Mouse (Mus musculus) forebrain, embryonic 15.5 days (tissue): ENCODE results near the gene Mbnl2. TPM values are rescaled to one million over a fixed set of nuclear protein-coding genes. Genes with fewer than 3 reads are reported as not detected.

Experiments used
- ATAC-seq: fragments of 200-750 bp; cut with Nextera tagmentation; replicated peaks from 2 replicates; pipeline ENCODE4 v1.8.0; 2017; ENCODE audit warnings: mild to moderate bottlenecking, moderate TSS enrichment, moderate library complexity
- H3K27ac ChIP-seq: fragments of 300-500 bp; sonication (generic); replicated peaks from 2 replicates; pipeline ENCODE4 v1.5.1; 2015; ENCODE audit warnings: mild to moderate bottlenecking, inconsistent platforms
- H3K27me3 ChIP-seq: fragments of 300-500 bp; sonication (generic); 2 replicates; pipeline ENCODE4 v1.6.1; 2015; ENCODE audit warnings: inconsistent platforms
- H3K36me3 ChIP-seq: fragments of 300-500 bp; sonication (generic); 2 replicates; pipeline ENCODE4 v1.6.1; 2015; ENCODE audit warnings: mild to moderate bottlenecking, inconsistent platforms
- H3K4me1 ChIP-seq: fragments of 300-500 bp; sonication (generic); 2 replicates; pipeline ENCODE4 v1.6.1; 2015; ENCODE audit warnings: inconsistent platforms
- H3K4me2 ChIP-seq: fragments of 300-500 bp; sonication (generic); replicated peaks from 2 replicates; pipeline ENCODE4 v1.6.1; 2015; ENCODE audit warnings: mild to moderate bottlenecking, inconsistent platforms
- H3K4me3 ChIP-seq: fragments of 300-500 bp; sonication (generic); 2 replicates; pipeline ENCODE4 v1.5.1; 2015; ENCODE audit warnings: mild to moderate bottlenecking, inconsistent platforms
- H3K9ac ChIP-seq: fragments of 300-500 bp; sonication (generic); replicated peaks from 2 replicates; pipeline ENCODE4 v1.6.1; 2015; ENCODE audit warnings: mild to moderate bottlenecking, inconsistent platforms
- H3K9me3 ChIP-seq: fragments of 300-500 bp; sonication (generic); 2 replicates; pipeline ENCODE4 v1.6.1; 2016; ENCODE audit warnings: inconsistent platforms
- WGBS: fragments of 180-500 bp; shearing (Covaris S2); methylation state at CpG from one replicate; pipeline ENCODE4 v1.1.7; 2015; ENCODE audit warnings: mixed read lengths; 5-methylcytosine and 5-hydroxymethylcytosine counted together
- polyA plus RNA-seq: library from polyadenylated mRNA; unstranded; fragments of >200 nt; fragmentation: Nextera tagmentation; extraction: Ambion mirVana; gene quantifications from 2 replicates; pipeline ENCODE4 v1.2.1, GENCODE M21; 2015

Mbnl2 gene
- polyA plus RNA-seq, 1 experiment from 2014 or later = 22.2 TPM

DNA sequence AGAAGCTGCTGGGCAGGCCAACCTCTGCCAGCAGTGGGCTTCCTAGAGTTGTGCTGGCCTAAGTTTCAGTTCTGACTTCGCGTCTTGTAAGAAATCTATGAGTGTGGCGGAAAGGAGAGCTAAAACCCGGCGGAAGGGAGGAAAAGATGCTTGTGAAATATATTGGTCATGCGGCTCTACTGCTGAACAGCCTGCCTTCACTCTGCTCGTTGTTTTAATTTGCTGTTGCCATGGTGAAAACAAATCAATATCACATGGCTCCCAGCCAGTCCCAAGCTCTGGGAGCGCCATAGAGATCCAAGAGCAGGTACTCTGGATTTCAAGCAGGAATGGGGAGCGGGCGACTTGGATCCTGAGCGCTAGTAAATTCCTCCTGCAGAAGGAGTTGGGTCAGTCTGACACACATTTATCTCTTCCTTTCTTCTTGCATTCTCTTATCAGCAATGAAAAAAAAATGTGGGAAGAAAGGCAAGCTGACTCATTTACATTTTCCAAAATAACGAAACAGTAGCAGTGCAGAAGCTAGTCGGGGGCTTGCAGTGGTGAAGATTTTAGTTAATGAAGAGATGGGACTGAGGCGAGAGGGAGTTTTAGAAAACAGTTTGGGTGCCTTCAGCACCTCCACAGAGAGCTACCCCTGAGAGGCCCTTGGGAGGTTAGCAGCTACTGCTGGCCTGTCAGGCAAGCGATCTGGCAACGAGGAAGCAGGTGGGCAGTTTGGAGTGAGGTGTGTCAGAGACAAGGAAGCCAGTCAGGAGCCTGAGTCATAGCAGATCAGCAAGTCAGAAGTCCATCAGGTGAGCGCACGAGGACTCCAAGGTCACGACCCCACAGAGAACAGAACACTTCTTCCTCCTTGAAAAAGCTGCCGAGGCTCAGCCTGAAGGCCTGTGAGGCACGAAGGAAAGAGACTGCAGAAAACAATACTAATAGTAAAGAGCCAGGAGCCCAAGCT, 3.1 kb downstream of the Mbnl2 start:
- Histone ChIP-seq H3K36me3 (no peaks in the 10 kb centered on the region), H3K4me1 (peaks cover 48% of the 10 kb centered on the region), H3K27me3 (no peaks in the 10 kb centered on the region), H3K4me2 (peak overlapping the region; percentile 49), H3K4me3 (peak overlapping the region; percentile 59), H3K27ac (no peak overlapping the region), H3K9ac (peak overlapping the region; percentile 13; the same call in 1 of the 2 replicates), H3K9me3 (no peaks in the 10 kb centered on the region)
- 31% methylated on average over 21 of the region's 21 CpGs for WGBS
- no peak for ATAC-seq

GRCm38 (mm10) chr14:120280136-120280535, 4.7 kb downstream of the Mbnl2 start:
- no peak overlapping the region for H3K4me2 ChIP-seq
- no peaks in the 10 kb centered on the region for H3K36me3 ChIP-seq
- no peak for ATAC-seq
- H3K9ac ChIP-seq = no peak overlapping the region
- H3K4me1 ChIP-seq = peaks cover 40% of the 10 kb centered on the region
- no peaks in the 10 kb centered on the region for H3K27me3 ChIP-seq
- no peak overlapping the region for H3K4me3 ChIP-seq
- no peak overlapping the region for H3K27ac ChIP-seq
- no peaks in the 10 kb centered on the region for H3K9me3 ChIP-seq

DNA sequence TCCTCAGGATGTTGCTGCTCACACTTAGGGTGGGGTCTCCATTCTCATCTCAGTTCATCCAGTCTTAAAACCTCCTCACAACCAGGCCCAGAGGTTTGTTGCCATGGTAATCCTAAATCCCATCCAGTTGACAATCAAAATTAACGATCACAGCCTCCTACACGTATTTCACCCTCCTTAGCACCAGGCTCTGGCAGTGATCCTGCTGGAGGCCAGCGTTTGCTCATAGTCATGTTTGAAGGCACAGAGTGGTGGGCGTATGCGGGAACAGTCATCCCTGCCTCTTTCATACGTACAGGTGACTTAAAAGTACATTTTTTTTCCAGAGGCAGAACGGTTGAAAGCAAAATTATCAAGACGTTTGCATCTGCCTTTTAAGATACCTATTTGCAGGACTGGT, 8.3 kb downstream of the Mbnl2 start:
- Histone ChIP-seq H3K4me3 (no peak overlapping the region), H3K9ac (no peak overlapping the region), H3K4me2 (no peak overlapping the region), H3K4me1 (peaks cover 23% of the 10 kb centered on the region), H3K27ac (no peak overlapping the region), H3K27me3 (no peaks in the 10 kb centered on the region), H3K9me3 (no peaks in the 10 kb centered on the region), H3K36me3 (no peaks in the 10 kb centered on the region)
- ATAC-seq = no peak
- 53% methylated on average over 8 of the region's 8 CpGs for WGBS

- no peak overlapping the region for H3K4me3 ChIP-seq
- H3K9ac ChIP-seq = no peak overlapping the region
- H3K27ac ChIP-seq = no peak overlapping the region
- H3K9me3 ChIP-seq = no peaks in the 10 kb centered on the region
- H3K36me3 ChIP-seq = no peaks in the 10 kb centered on the region
- 81% methylated on average over 5 of the region's 5 CpGs for WGBS
- H3K4me1 ChIP-seq = peaks cover 17% of the 10 kb centered on the region
- no peak for ATAC-seq
- H3K27me3 ChIP-seq = no peaks in the 10 kb centered on the region
- H3K4me2 ChIP-seq = no peak overlapping the region
Measured at GRCm38 (mm10) chr14:120284504-120284903, 9.0 kb downstream of the Mbnl2 start.

GRCm38 (mm10) chr14:120287121-120287986, 11.9 kb downstream of the Mbnl2 start:
- Histone ChIP-seq H3K4me3 (no peak overlapping the region), H3K9me3 (no peaks in the 10 kb centered on the region), H3K27me3 (no peaks in the 10 kb centered on the region), H3K4me1 (peaks cover 10% of the 10 kb centered on the region), H3K27ac (no peak overlapping the region), H3K9ac (no peak overlapping the region), H3K36me3 (no peaks in the 10 kb centered on the region), H3K4me2 (no peak overlapping the region)
- WGBS = 61% methylated on average over 21 of the region's 21 CpGs
- no peak for ATAC-seq

- peaks cover 10% of the 10 kb centered on the region for H3K4me1 ChIP-seq
- no peak overlapping the region for H3K27ac ChIP-seq
- H3K36me3 ChIP-seq = no peaks in the 10 kb centered on the region
- no peaks in the 10 kb centered on the region for H3K9me3 ChIP-seq
- no peak overlapping the region for H3K4me2 ChIP-seq
- no peak overlapping the region for H3K4me3 ChIP-seq
- no peak for ATAC-seq
- no peaks in the 10 kb centered on the region for H3K27me3 ChIP-seq
- H3K9ac ChIP-seq = no peak overlapping the region
Measured at GRCm38 (mm10) chr14:120287987-120288275, 12.5 kb downstream of the Mbnl2 start.

DNA sequence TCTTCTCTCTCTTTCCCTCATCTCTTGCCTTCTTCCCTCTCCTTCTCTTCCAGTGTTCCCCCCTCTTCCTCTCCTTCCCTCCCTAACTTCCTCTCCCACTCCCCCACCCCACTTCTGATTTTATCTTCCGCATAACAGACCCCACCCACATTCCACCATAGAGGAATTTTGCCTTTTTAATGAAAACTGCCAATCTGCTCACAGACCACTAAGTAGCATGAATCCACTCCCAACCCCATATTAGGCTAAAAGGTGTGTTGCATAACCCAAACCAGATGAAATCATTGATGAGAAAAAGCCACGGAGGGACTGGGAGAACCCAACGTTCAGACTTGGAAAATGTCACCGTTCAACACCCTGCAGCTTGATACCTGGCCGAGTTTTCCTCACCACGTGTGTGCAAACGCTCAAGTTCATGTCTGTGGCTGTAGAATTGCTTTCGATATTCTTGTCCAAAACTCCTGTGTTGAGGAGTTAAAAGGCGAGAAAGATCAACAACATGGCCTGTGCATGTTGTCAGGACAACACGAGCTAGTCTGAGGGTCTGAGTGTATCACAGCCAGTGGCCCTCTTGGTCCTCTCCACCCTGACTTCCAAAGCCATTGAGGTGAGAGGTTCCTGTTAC, 13.0 kb downstream of the Mbnl2 start:
- Histone ChIP-seq H3K9ac (no peak overlapping the region), H3K27ac (no peak overlapping the region), H3K4me3 (no peak overlapping the region), H3K9me3 (no peaks in the 10 kb centered on the region), H3K4me2 (no peak overlapping the region), H3K36me3 (no peaks in the 10 kb centered on the region), H3K4me1 (peaks cover 10% of the 10 kb centered on the region), H3K27me3 (no peaks in the 10 kb centered on the region)
- no peak for ATAC-seq
- 92% methylated on average over 10 of the region's 10 CpGs for WGBS

DNA sequence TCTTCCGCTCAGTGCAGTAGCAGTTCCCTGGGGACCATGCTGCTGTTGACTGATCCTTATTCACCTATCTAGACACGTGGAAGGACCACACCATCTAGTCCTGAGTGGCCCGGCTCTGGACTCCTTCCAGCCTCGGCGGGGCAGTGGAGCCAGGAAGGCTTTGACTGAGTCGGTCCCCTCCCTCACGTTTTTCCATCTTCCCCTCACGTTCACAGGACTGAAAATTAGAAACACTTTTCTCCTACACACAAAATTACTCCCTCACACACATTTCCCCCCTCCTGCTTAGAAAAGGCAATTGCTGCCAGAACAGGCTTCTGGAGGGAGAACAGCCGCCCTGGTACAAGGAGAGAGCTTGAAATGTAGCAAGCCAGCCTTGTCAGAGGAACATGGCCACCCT, 13.6 kb downstream of the Mbnl2 start:
- ATAC-seq = no peak
- Histone ChIP-seq H3K4me2 (no peak overlapping the region), H3K27ac (no peak overlapping the region), H3K4me3 (no peak overlapping the region), H3K9ac (no peak overlapping the region), H3K27me3 (no peaks in the 10 kb centered on the region), H3K9me3 (no peaks in the 10 kb centered on the region), H3K36me3 (no peaks in the 10 kb centered on the region), H3K4me1 (peaks cover 10% of the 10 kb centered on the region)
- WGBS = 76% methylated on average over 9 of the region's 9 CpGs

DNA sequence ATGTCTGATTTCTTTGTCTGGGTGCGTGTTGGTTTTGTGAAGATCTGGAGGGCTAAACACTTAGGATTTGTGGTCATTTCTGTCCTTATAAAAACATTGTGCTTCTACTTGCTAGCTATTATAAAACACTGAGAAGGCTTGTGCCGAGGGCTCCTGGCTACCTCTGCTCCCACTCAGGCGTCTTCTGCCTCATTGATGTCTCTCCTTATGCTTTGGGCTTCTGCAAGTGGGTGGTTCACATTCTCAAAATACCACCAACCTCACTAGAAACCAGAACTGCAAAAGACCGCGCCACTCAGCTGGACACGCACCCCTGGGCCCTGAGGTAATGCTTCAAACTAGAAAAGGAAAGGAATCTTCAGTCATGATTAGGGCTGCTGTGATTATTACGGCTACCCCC, 14.1 kb downstream of the Mbnl2 start:
- H3K9me3 ChIP-seq = no peaks in the 10 kb centered on the region
- no peak overlapping the region for H3K9ac ChIP-seq
- H3K4me1 ChIP-seq = peaks cover 10% of the 10 kb centered on the region
- H3K4me2 ChIP-seq = no peak overlapping the region
- WGBS = 90% methylated on average over 7 of the region's 7 CpGs
- H3K36me3 ChIP-seq = no peaks in the 10 kb centered on the region
- H3K4me3 ChIP-seq = no peak overlapping the region
- H3K27ac ChIP-seq = no peak overlapping the region
- no peak for ATAC-seq
- H3K27me3 ChIP-seq = no peaks in the 10 kb centered on the region

DNA sequence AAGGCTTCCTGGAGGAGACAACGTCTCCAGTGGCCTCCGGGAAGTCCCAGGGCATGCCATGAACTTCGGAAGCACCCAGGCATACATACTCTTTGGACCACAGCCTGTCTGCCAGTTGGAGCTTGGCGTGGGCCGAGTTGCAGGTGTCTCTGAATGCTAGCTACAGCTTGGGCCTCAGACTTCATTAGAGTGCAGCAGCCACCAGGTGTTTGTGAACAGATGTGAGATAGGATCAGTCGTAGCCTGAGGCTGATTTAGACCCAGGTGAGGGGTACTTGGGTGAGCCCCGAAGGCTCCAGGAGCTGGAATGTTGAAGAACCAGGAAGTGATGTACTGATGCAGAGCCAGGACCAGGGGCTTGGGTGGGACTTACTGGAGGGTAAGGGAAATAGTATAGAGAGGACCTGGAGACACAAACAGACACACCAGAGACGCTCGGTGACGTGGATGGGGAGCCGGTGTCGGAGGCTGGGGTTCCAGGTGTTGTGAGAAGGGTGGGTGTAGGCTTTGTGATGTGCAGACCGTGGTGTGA, 15.8 kb downstream of the Mbnl2 start:
- H3K9me3 ChIP-seq = no peaks in the 10 kb centered on the region
- H3K9ac ChIP-seq = no peak overlapping the region
- WGBS = 95% methylated on average over 13 of the region's 13 CpGs
- H3K27me3 ChIP-seq = no peaks in the 10 kb centered on the region
- ATAC-seq = no peak
- H3K4me3 ChIP-seq = no peak overlapping the region
- H3K4me1 ChIP-seq = peaks cover 11% of the 10 kb centered on the region
- H3K27ac ChIP-seq = no peak overlapping the region
- no peaks in the 10 kb centered on the region for H3K36me3 ChIP-seq
- no peak overlapping the region for H3K4me2 ChIP-seq

DNA sequence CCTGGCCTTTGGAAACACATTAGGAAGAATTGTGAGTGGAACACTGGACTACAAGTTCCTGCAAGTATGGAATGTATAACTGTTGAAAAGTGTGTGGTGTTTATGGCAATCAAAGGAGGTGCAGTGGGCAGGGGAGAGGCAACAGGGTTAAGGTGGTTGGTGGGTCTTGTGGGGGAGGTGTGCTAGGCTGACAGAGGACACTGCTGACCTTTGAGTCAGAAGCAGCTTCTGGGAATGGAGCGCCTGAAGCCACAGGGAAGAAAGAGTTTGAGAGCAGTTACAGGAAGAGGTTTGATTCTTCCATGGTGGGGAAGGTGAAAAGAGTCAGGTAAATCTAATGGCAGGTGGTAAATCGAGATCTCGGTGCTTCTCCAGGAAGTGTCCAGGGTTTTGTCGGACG, 16.7 kb downstream of the Mbnl2 start:
- no peaks in the 10 kb centered on the region for H3K27me3 ChIP-seq
- no peak for ATAC-seq
- H3K9me3 ChIP-seq = no peaks in the 10 kb centered on the region
- no peak overlapping the region for H3K4me3 ChIP-seq
- WGBS = 92% methylated on average over 5 of the region's 5 CpGs
- H3K9ac ChIP-seq = no peak overlapping the region
- no peak overlapping the region for H3K4me2 ChIP-seq
- peaks cover 12% of the 10 kb centered on the region for H3K4me1 ChIP-seq
- H3K27ac ChIP-seq = no peak overlapping the region
- H3K36me3 ChIP-seq = no peaks in the 10 kb centered on the region
